Comparison of ENCODE assay signal across 17 mouse cellular contexts in the genomic region with DNA sequence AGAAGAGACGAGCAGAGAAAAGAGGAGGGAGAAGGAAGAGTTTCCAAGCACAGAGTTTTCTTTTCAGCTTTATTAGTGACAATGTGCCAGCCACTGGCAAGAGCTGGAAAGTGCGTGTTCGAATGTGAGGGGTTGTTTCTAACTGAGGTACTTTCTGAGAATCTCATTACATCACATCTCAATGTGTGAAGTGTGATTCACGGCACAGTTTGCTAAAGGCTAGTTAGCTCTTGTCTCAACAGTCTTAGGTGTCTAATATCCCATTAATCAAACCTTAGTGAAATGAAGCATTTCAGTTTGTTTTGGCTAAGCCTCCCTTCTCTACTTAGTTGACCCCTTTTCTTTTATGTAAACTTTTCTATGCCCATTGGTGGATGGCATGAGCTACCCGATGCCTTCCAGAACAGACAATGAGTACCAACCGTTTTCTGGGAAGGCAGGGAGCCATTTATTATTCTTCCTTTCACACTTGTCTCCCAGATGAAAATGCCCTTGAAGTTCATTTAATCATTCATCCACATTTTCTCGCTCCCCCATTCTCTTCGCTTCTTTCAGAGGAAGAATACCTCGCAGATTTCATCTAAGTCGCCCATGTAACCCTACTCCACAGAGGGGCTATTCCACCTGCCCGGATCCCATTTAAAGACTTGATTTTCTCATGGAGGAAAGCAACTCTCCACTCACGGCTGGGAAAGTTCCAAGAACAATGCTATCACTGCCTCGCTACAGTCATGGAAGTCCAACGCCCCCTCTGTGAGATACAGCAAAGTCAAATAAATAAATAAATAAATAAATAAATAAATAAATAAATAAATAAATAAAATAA.
DNase-seq lines count a peak whose midpoint lies in the region; ATAC-seq and TF ChIP-seq lines count a peak whose summit lies in the region.
"Had no signal": no experiment of that assay in that cellular context is flagged by ENCODE, and none has a peak within 500 bp of the region (broad histone marks: within the 10 kb centered on the region; RNA-seq: fewer than 3 reads in every experiment).

No protein-coding gene starts in this region.

- no peak overlapping the region for H3K9ac ChIP-seq in midbrain, embryonic 16.5 days (ENCODE audit: low read depth, low read length)
- H3K9ac ChIP-seq in forebrain, embryonic 14.5 days (ENCODE audit: low read length) = no peak overlapping the region
- H3K9ac ChIP-seq in hindbrain, embryonic 16.5 days (ENCODE audit: low read depth, low read length) = no peak overlapping the region
- H3K9ac ChIP-seq in midbrain, postnatal 0 days (replicated peaks; ENCODE audit: low read length, poor library complexity, severe bottlenecking) = no peak overlapping the region
- H3K9ac ChIP-seq: heart, embryonic 15.5 days; intestine, embryonic 15.5 days; kidney, embryonic 15.5 days had no signal

- no peak for TF ChIP-seq CTCF in midbrain, postnatal 0 days (IDR thresholded peaks at IDR 0.05)

- peaks cover 61% of the 10 kb centered on the region for H3K4me1 ChIP-seq in midbrain, embryonic 10.5 days
- peaks cover 13% of the 10 kb centered on the region for H3K4me1 ChIP-seq in midbrain, embryonic 16.5 days (ENCODE audit: control insufficient read depth, insufficient read depth, low read length)
- peaks cover 25% of the 10 kb centered on the region for H3K4me1 ChIP-seq in forebrain, embryonic 14.5 days (ENCODE audit: control insufficient read depth, insufficient read depth, low read length)
- peaks cover 11% of the 10 kb centered on the region for H3K4me1 ChIP-seq in hindbrain, embryonic 16.5 days (ENCODE audit: control insufficient read depth, insufficient read depth, low read depth, low read length)
- H3K4me1 ChIP-seq in midbrain, postnatal 0 days (ENCODE audit: insufficient read depth, low read length) = no peaks in the 10 kb centered on the region
- H3K4me1 ChIP-seq: heart, embryonic 15.5 days had no signal

- H3K4me2 ChIP-seq in midbrain, embryonic 16.5 days (ENCODE audit: low read length) = no peak overlapping the region
- no peak overlapping the region; the same call in 1 of the 2 replicates for H3K4me2 ChIP-seq in forebrain, embryonic 14.5 days (ENCODE audit: low read length)
- no peak overlapping the region for H3K4me2 ChIP-seq in hindbrain, embryonic 16.5 days (ENCODE audit: low read length)
- H3K4me2 ChIP-seq in midbrain, postnatal 0 days (ENCODE audit: low read depth, low read length, poor library complexity, severe bottlenecking) = no peak overlapping the region
- H3K4me2 ChIP-seq: heart, embryonic 15.5 days; intestine, embryonic 15.5 days; kidney, embryonic 15.5 days had no signal

- no peak for DNase-seq in midbrain, embryonic 10.5 days (ENCODE audit: low spot score)
- peak; percentile 90 for DNase-seq in forebrain, embryonic 14.5 days (ENCODE audit: low spot score)
- peak; percentile 21 for DNase-seq in midbrain, postnatal 0 days (ENCODE audit: low spot score)
- DNase-seq in kidney, postnatal 10 days = no peak
- DNase-seq in adipocyte (ENCODE audit: low spot score) = no peak
- no peak for DNase-seq in urinary bladder, postnatal 14 days (ENCODE audit: low spot score)
- DNase-seq: adrenal gland, adult 8-10 months; gastrocnemius, postnatal 25 days; heart, adult 2 months; heart, postnatal 4 days; lung, postnatal 14 days; thymus, postnatal 36 days had no signal

- H3K4me3 ChIP-seq in midbrain, embryonic 10.5 days = no peak overlapping the region
- H3K4me3 ChIP-seq in midbrain, embryonic 16.5 days (ENCODE audit: low read depth, low read length) = no peak overlapping the region
- no peak overlapping the region for H3K4me3 ChIP-seq in forebrain, embryonic 14.5 days (ENCODE audit: low read depth, low read length)
- no peak overlapping the region for H3K4me3 ChIP-seq in hindbrain, embryonic 16.5 days (ENCODE audit: low read length)
- H3K4me3 ChIP-seq in midbrain, postnatal 0 days (ENCODE audit: low read depth, low read length) = no peak overlapping the region
- H3K4me3 ChIP-seq: heart, adult 2 months; heart, embryonic 15.5 days; intestine, embryonic 15.5 days; kidney, embryonic 15.5 days had no signal

- no peaks in the 10 kb centered on the region for H3K27me3 ChIP-seq in midbrain, embryonic 10.5 days (ENCODE audit: low read depth, poor library complexity, severe bottlenecking)
- no peaks in the 10 kb centered on the region for H3K27me3 ChIP-seq in midbrain, embryonic 16.5 days (ENCODE audit: control insufficient read depth, insufficient read depth, low read depth, low read length)
- no peaks in the 10 kb centered on the region for H3K27me3 ChIP-seq in forebrain, embryonic 14.5 days (replicated peaks; ENCODE audit: control insufficient read depth, insufficient read depth, low read length)
- H3K27me3 ChIP-seq in hindbrain, embryonic 16.5 days (replicated peaks; ENCODE audit: control insufficient read depth, insufficient read depth, low read length) = no peaks in the 10 kb centered on the region
- H3K27me3 ChIP-seq in midbrain, postnatal 0 days (ENCODE audit: insufficient read depth, low read length) = no peaks in the 10 kb centered on the region
- H3K27me3 ChIP-seq: heart, embryonic 15.5 days; intestine, embryonic 15.5 days had no signal

- WGBS in midbrain, embryonic 10.5 days = 78% methylated on average over 14 of the region's 14 CpGs
- 42% methylated on average over 14 of the region's 14 CpGs for WGBS in midbrain, embryonic 16.5 days
- 10% methylated on average over 14 of the region's 14 CpGs for WGBS in forebrain, embryonic 14.5 days
- WGBS in hindbrain, embryonic 16.5 days = 34% methylated on average over 14 of the region's 14 CpGs
- WGBS in midbrain, postnatal 0 days = 43% methylated on average over 14 of the region's 14 CpGs

- H3K9me3 ChIP-seq in midbrain, embryonic 10.5 days (replicated peaks) = no peaks in the 10 kb centered on the region
- no peaks in the 10 kb centered on the region for H3K9me3 ChIP-seq in midbrain, embryonic 16.5 days (replicated peaks; ENCODE audit: control insufficient read depth, low read length, poor library complexity, severe bottlenecking)
- no peaks in the 10 kb centered on the region for H3K9me3 ChIP-seq in forebrain, embryonic 14.5 days (replicated peaks; ENCODE audit: control insufficient read depth, low read length)
- H3K9me3 ChIP-seq in hindbrain, embryonic 16.5 days (ENCODE audit: control insufficient read depth, low read length) = no peaks in the 10 kb centered on the region
- H3K9me3 ChIP-seq in midbrain, postnatal 0 days (ENCODE audit: low read length) = no peaks in the 10 kb centered on the region
- H3K9me3 ChIP-seq: heart, embryonic 15.5 days; intestine, embryonic 15.5 days; kidney, embryonic 15.5 days had no signal

- peak overlapping the region; percentile 29; the same call in 1 of the 2 replicates for H3K27ac ChIP-seq in midbrain, embryonic 10.5 days (replicated peaks)
- H3K27ac ChIP-seq in midbrain, embryonic 16.5 days (ENCODE audit: low read length) = no peak overlapping the region
- peak overlapping the region; percentile 68 for H3K27ac ChIP-seq in forebrain, embryonic 14.5 days (ENCODE audit: low read depth, low read length)
- H3K27ac ChIP-seq in hindbrain, embryonic 16.5 days (ENCODE audit: low read depth, low read length) = no peak overlapping the region
- H3K27ac ChIP-seq in midbrain, postnatal 0 days (ENCODE audit: low read depth, low read length) = no peak overlapping the region
- H3K27ac ChIP-seq: heart, adult 2 months; heart, embryonic 15.5 days; intestine, embryonic 15.5 days; kidney, embryonic 15.5 days had no signal

- ATAC-seq in midbrain, embryonic 16.5 days = no peak
- peak; percentile 57 for ATAC-seq in forebrain, embryonic 14.5 days
- peak; percentile 43 for ATAC-seq in hindbrain, embryonic 16.5 days
- ATAC-seq in midbrain, postnatal 0 days (ENCODE audit: low FRiP score) = no peak
- ATAC-seq: intestine, embryonic 15.5 days had no signal

- no peaks in the 10 kb centered on the region for H3K36me3 ChIP-seq in midbrain, embryonic 10.5 days
- H3K36me3 ChIP-seq in midbrain, embryonic 16.5 days (ENCODE audit: control insufficient read depth, insufficient read depth, low read length) = no peaks in the 10 kb centered on the region
- no peaks in the 10 kb centered on the region for H3K36me3 ChIP-seq in forebrain, embryonic 14.5 days (ENCODE audit: control insufficient read depth, insufficient read depth, low read length)
- H3K36me3 ChIP-seq in hindbrain, embryonic 16.5 days (ENCODE audit: control insufficient read depth, insufficient read depth, low read length) = no peaks in the 10 kb centered on the region
- H3K36me3 ChIP-seq in midbrain, postnatal 0 days (ENCODE audit: insufficient read depth, low read length) = no peaks in the 10 kb centered on the region
- H3K36me3 ChIP-seq: heart, embryonic 15.5 days; intestine, embryonic 15.5 days; kidney, embryonic 15.5 days had no signal

Comparison
In these comparisons a context has a peak if more than half of its experiments do, and no peak if none do; other contexts are left out.
1. DNase-seq: peak in forebrain, embryonic 14.5 days (single experiment) and midbrain, postnatal 0 days (single experiment); none in midbrain, embryonic 10.5 days (single experiment), kidney, postnatal 10 days (single experiment), adipocyte (single experiment) and urinary bladder, postnatal 14 days (single experiment).
2. H3K27ac ChIP-seq: peak in midbrain, embryonic 10.5 days (single experiment) and forebrain, embryonic 14.5 days (single experiment); none in midbrain, embryonic 16.5 days (single experiment), hindbrain, embryonic 16.5 days (single experiment) and midbrain, postnatal 0 days (single experiment).
3. ATAC-seq: peak in forebrain, embryonic 14.5 days (single experiment) and hindbrain, embryonic 16.5 days (single experiment); none in midbrain, embryonic 16.5 days (single experiment) and midbrain, postnatal 0 days (single experiment).